Mouse (Mus musculus): ENCODE results near the gene Kctd17. TPM values are rescaled to one million over a fixed set of nuclear protein-coding genes. Genes with fewer than 3 reads are reported as not detected.

Gene Kctd17
- polyA plus RNA-seq, 1 experiment from 2014 or later = 27.4 TPM

DNA sequence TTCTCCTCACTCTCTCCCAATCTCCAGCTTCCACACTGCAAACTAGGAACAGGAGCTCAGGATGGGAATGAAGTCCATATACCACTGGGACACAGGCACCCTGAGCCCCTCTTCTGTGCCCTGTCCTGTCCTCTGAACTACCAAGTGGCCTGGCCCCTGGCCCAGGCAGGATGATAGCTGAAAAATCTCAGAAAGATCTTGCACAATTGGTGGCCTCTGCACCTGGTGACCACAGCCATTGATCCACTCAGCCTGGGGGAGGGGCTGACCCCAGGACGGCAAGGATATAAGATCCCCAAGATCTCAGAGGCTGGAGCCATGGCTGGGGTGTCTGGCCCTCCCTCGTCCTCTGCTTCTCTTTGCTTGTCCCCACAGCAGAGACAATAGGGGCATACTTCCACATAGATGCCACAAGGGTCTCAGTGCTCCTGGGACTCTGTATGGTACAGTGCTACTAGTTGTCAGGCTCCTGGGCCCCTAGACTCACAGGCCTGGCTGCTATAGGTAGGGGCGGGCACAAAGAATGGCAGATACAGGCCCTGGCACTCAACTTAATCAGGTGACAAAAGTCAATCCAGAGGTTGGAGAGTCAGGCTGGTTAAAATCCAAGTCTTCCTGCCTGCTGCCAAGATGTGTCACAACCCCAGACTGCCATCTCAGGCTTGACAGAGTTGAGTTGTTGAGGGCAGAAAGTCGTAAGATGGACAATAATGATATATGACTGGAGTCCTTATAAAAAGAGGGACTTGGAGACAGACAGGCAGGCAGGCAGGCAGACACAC is 42.3 kb downstream of the Kctd17 start:
- Histone ChIP-seq H3K4me1 (ENCODE audit: insufficient read depth, low read depth, low read length) (no peaks in the 10 kb centered on the region), H3K4me3 (ENCODE audit: low read depth, low read length) (no peak overlapping the region), H3K27me3 (replicated peaks; ENCODE audit: insufficient read depth, low read length) (no peaks in the 10 kb centered on the region), H3K9ac (replicated peaks; ENCODE audit: low read depth) (no peak overlapping the region), H3K9me3 (ENCODE audit: low read length) (no peaks in the 10 kb centered on the region), H3K27ac (ENCODE audit: low read length) (no peak overlapping the region), H3K4me2 (replicated peaks; ENCODE audit: low read depth, low read length) (no peak overlapping the region), H3K36me3 (ENCODE audit: insufficient read depth, low read length) (no peaks in the 10 kb centered on the region)
- no peak for ATAC-seq
- 66% methylated on average over 4 of the region's 4 CpGs for WGBS
- no peak for DNase-seq (ENCODE audit: low spot score)
- no peak for TF ChIP-seq CTCF (IDR thresholded peaks at IDR 0.05)

DNA sequence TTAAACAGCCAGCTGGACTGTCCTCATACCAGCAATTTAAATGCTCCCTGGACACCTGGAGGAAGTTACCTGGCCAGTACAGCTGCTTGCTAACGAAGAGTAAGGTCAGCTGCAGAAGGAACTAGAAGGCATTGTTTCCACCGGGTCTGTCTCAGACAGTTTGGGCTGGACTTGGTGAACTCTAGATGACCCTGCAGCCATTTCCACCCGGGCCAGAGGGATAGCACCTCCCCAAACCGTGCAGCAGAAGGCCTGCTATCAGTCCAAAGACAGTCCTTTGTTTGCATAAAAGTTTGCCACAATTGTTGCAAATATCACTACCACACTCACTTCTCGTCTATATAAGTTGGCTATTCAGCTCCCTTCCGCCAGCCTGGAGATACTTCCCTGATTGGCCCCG is 43.5 kb downstream of the Kctd17 start:
- H3K4me3 ChIP-seq (ENCODE audit: low read depth, low read length) = no peak overlapping the region
- H3K4me2 ChIP-seq (replicated peaks; ENCODE audit: low read depth, low read length) = no peak overlapping the region
- TF ChIP-seq EP300 (IDR thresholded peaks at IDR 0.05) (no peak), CTCF (IDR thresholded peaks at IDR 0.05) (no peak)
- no peak for ATAC-seq
- no peaks in the 10 kb centered on the region for H3K4me1 ChIP-seq (ENCODE audit: insufficient read depth, low read depth, low read length)
- 29% methylated on average over 7 of the region's 7 CpGs for WGBS
- DNase-seq (ENCODE audit: low spot score) = no peak
- no peaks in the 10 kb centered on the region for H3K36me3 ChIP-seq (ENCODE audit: insufficient read depth, low read length)
- H3K27ac ChIP-seq (ENCODE audit: low read length) = no peak overlapping the region
- no peaks in the 10 kb centered on the region for H3K27me3 ChIP-seq (replicated peaks; ENCODE audit: insufficient read depth, low read length)
- no peaks in the 10 kb centered on the region for H3K9me3 ChIP-seq (ENCODE audit: low read length)
- H3K9ac ChIP-seq (replicated peaks; ENCODE audit: low read depth) = no peak overlapping the region

GRCm38 (mm10) chr15:78473442-78473841 is 45.1 kb downstream of the Kctd17 start:
- Histone ChIP-seq H3K27ac (ENCODE audit: low read length) (no peak overlapping the region), H3K27me3 (replicated peaks; ENCODE audit: insufficient read depth, low read length) (no peaks in the 10 kb centered on the region), H3K36me3 (ENCODE audit: insufficient read depth, low read length) (no peaks in the 10 kb centered on the region), H3K4me1 (ENCODE audit: insufficient read depth, low read depth, low read length) (no peaks in the 10 kb centered on the region), H3K9me3 (ENCODE audit: low read length) (no peaks in the 10 kb centered on the region), H3K4me2 (replicated peaks; ENCODE audit: low read depth, low read length) (no peak overlapping the region), H3K4me3 (ENCODE audit: low read depth, low read length) (no peak overlapping the region), H3K9ac (replicated peaks; ENCODE audit: low read depth) (no peak overlapping the region)
- no peak for DNase-seq (ENCODE audit: low spot score)
- 78% methylated on average over 6 of the region's 6 CpGs for WGBS
- TF ChIP-seq CTCF (IDR thresholded peaks at IDR 0.05) (no peak), EP300 (IDR thresholded peaks at IDR 0.05) (no peak)
- ATAC-seq = no peak

DNA sequence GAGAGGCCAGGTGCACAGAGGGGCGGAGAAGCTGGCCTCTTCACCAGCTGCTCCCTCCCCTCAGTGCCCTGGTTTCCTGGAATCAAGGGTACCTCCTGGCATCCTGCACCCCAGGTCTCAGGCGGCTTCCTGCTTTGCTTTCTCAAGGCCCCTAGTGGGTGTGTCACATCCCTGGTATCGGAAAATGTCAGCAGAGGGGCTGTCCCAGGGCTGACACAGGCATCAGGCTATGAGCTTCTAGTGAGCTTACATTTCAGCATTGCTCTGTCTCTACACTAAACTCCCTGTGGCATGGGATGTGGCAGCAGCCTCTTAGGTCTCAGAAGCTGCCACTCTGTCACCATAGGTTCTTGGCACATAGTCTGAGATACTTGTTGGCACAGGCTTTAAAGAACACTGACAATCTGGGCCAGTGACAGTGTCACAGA is 47.3 kb downstream of the Kctd17 start:
- Histone ChIP-seq H3K27ac (ENCODE audit: low read length) (no peak overlapping the region), H3K27me3 (replicated peaks; ENCODE audit: insufficient read depth, low read length) (no peaks in the 10 kb centered on the region), H3K4me1 (ENCODE audit: insufficient read depth, low read depth, low read length) (no peaks in the 10 kb centered on the region), H3K36me3 (ENCODE audit: insufficient read depth, low read length) (no peaks in the 10 kb centered on the region), H3K4me3 (ENCODE audit: low read depth, low read length) (no peak overlapping the region), H3K4me2 (replicated peaks; ENCODE audit: low read depth, low read length) (no peak overlapping the region), H3K9me3 (ENCODE audit: low read length) (no peaks in the 10 kb centered on the region), H3K9ac (replicated peaks; ENCODE audit: low read depth) (no peak overlapping the region)
- WGBS = 32% methylated on average over 3 of the region's 3 CpGs
- ATAC-seq (no peak), DNase-seq (ENCODE audit: low spot score) (peak; percentile 7)
- TF ChIP-seq CTCF (IDR thresholded peaks at IDR 0.05) = no peak
- no peak for TF ChIP-seq EP300 (IDR thresholded peaks at IDR 0.05)

DNA sequence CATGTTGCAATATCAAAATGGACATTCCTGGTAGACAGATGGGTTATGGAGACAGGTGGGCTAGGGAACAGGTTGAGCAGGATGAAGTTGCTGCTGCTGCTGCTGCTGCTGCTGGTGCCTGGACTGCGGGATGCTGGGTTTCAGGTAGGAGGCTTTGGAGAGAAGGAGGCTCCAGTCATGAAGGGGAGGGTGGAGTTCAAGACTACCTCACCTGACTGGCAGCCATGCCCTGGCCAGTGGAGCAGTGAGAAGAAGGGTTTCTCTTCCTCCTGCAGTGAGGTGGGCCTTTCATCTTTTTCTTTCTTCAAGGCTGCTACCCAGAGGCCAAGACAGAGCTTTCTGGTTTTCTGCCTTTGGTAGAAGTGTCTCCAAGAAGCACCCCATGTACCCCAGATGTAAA is 48.5 kb downstream of the Kctd17 start:
- TF ChIP-seq EP300 (IDR thresholded peaks at IDR 0.05) (no peak), CTCF (IDR thresholded peaks at IDR 0.05) (no peak)
- Histone ChIP-seq H3K36me3 (ENCODE audit: insufficient read depth, low read length) (no peaks in the 10 kb centered on the region), H3K4me3 (ENCODE audit: low read depth, low read length) (no peak overlapping the region), H3K27ac (ENCODE audit: low read length) (no peak overlapping the region), H3K27me3 (replicated peaks; ENCODE audit: insufficient read depth, low read length) (no peaks in the 10 kb centered on the region), H3K9me3 (ENCODE audit: low read length) (no peaks in the 10 kb centered on the region), H3K4me2 (replicated peaks; ENCODE audit: low read depth, low read length) (no peak overlapping the region), H3K9ac (replicated peaks; ENCODE audit: low read depth) (no peak overlapping the region), H3K4me1 (ENCODE audit: insufficient read depth, low read depth, low read length) (no peaks in the 10 kb centered on the region)
- ATAC-seq = no peak
- no peak for DNase-seq (ENCODE audit: low spot score)
- WGBS = 67% methylated on average over 1 of the region's 1 CpGs

- Histone ChIP-seq H3K27ac (ENCODE audit: low read length) (no peak overlapping the region), H3K27me3 (replicated peaks; ENCODE audit: insufficient read depth, low read length) (no peaks in the 10 kb centered on the region), H3K4me2 (replicated peaks; ENCODE audit: low read depth, low read length) (no peak overlapping the region), H3K9ac (replicated peaks; ENCODE audit: low read depth) (no peak overlapping the region), H3K9me3 (ENCODE audit: low read length) (no peaks in the 10 kb centered on the region), H3K4me3 (ENCODE audit: low read depth, low read length) (no peak overlapping the region), H3K36me3 (ENCODE audit: insufficient read depth, low read length) (no peaks in the 10 kb centered on the region), H3K4me1 (ENCODE audit: insufficient read depth, low read depth, low read length) (no peaks in the 10 kb centered on the region)
- DNase-seq (ENCODE audit: low spot score) (no peak), ATAC-seq (no peak)
- WGBS = 86% methylated on average over 4 of the region's 4 CpGs
- TF ChIP-seq CTCF (IDR thresholded peaks at IDR 0.05) (no peak), EP300 (IDR thresholded peaks at IDR 0.05) (no peak)
Observed at GRCm38 (mm10) chr15:78478073-78478472, 49.7 kb downstream of the Kctd17 start.
